Mouse (Mus musculus) monocyte, adult 2 months (primary cell): ENCODE data around the gene Cacna2d2.

Experiments used
- DNase-seq, 2 experiments: peaks; one replicate each; pipeline ENCODE4 v3.0.0; 2022; ENCODE audit warnings: low spot score in 2 of 2, low read depth in 1 of 2

Cacna2d2 gene

DNA sequence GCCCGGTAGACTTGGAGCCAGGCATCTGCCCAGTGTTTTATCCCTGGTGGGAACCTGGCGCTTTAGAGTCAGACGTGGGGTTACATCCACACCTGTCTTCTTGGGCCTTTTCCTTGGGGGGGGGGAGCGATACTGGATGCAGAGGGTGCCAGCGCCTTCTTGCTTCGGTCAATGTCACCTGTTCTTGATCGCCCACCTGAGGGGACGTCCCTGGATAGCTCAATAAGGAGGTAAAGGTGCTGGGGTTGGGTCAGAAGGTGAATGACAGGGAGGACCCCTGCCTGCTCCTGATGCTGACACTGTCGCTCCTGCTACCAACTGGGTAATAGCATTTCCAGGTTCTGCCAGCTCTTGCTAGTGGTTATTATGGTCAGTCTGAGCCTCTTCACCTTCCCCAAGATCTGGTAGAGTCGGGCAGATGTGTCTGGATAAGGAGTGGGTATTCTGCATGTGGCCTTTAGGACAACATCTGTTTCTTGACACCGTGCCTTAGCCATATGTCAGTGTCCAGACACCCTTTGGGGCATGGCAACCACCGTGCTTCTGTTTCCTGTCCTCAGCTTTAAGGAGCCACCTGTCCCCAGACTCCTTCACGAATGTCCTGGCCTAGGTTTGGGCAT, 1.4 kb downstream of the Cacna2d2 start:
- DNase-seq: no peak

DNA sequence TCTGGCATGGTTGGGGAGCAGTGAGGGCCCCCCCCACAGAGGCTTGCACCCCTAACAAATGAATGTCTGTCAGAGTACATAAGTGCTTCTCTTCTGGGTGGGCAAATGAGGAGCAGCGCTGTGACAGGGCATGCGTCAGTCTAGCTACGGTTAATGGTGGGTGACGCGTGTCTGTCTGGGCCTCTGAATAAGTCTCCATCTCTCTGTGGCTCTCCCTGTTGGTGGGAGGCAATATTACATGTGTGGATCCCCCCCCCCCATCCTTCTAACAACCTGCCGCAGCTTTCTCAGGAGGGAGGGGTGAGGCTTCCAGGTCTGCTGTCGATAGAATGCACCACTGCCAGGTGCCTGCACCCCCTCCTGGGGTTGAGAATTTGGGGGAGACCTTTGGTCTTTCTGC, 3.7 kb downstream of the Cacna2d2 start:
- no peak for DNase-seq

DNA sequence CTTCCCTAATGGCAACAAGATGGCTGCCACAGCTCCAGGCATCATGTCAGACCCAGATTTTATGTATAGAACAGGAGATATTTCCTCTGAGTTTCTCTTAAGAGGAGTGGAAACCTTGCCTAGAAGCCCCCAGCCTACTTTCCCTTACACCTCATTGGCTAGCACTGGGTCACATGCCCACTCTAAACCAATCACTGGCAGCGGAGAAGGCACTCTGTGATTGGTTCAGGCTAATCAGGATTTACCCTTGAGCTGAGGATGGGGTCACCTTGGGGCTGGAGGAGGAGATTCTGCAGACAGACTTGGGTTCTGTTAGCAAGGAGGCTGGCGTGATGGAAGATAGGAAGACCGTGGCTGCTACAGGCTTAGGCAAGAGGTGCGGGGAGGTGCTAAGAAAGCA, 10.0 kb downstream of the Cacna2d2 start:
- no peak for DNase-seq

- DNase-seq: no peak
These were observed 17.7 kb downstream of the Cacna2d2 start for GRCm38 (mm10) chr9:107417106-107417505.

GRCm38 (mm10) chr9:107419491-107420244, 20.3 kb downstream of the Cacna2d2 start:
- DNase-seq: no peak

DNA sequence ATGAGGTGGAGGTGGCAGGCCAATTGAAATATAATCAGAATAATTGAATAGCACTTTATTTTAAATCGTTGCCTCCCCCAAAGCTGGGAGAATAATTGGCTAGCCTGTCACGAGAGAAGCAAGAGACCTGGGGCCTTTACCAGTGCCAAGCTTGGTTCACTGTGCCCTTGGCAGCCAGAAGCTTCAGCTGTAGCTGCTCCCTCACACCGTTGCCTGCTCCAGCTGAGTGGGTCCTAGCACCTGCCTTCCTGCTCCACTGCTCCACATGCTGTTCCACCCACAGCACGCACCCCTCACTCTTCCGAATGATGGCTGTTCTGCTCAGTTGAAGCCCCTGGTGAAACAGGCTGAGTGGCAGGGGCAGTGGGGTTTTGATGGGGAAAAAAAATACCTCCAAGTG, 21.5 kb downstream of the Cacna2d2 start:
- DNase-seq: no peak

GRCm38 (mm10) chr9:107422878-107423277, 23.5 kb downstream of the Cacna2d2 start:
- no peak for DNase-seq

- no peak for DNase-seq
These were observed 25.2 kb downstream of the Cacna2d2 start for GRCm38 (mm10) chr9:107424485-107425175.

GRCm38 (mm10) chr9:107427876-107428275, 28.5 kb downstream of the Cacna2d2 start:
- DNase-seq: no peak

- DNase-seq: no peak
These were observed 29.2 kb downstream of the Cacna2d2 start for GRCm38 (mm10) chr9:107428451-107429186.

- DNase-seq: no peak
These were observed 31.0 kb downstream of the Cacna2d2 start for GRCm38 (mm10) chr9:107430445-107430844.

- DNase-seq: no peak
These were observed 33.1 kb downstream of the Cacna2d2 start for GRCm38 (mm10) chr9:107432546-107432945.

GRCm38 (mm10) chr9:107434851-107435250, 35.4 kb downstream of the Cacna2d2 start:
- DNase-seq: no peak

DNA sequence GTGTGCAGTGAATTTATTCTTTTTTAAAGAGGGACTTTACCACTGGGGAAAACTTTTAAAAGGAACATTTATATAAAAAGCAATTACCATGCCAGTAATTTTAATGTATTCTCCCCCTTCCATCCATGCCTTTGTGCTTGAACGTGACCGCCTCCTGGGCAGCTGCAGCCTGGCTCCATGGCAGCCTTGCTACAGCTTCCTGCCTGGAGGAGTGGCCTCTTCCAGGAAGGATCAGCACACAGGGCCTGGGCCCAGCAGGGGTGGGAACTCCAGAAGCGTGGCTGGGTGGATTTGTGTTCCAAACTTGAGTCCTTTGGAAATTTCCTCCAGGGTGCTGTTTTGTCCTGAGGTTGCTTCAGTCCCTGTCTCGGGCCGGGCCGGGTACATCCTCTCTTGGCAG, 35.9 kb downstream of the Cacna2d2 start:
- DNase-seq: no peak

- DNase-seq: no peak
These were observed 43.5 kb downstream of the Cacna2d2 start for GRCm38 (mm10) chr9:107442891-107443290.

DNA sequence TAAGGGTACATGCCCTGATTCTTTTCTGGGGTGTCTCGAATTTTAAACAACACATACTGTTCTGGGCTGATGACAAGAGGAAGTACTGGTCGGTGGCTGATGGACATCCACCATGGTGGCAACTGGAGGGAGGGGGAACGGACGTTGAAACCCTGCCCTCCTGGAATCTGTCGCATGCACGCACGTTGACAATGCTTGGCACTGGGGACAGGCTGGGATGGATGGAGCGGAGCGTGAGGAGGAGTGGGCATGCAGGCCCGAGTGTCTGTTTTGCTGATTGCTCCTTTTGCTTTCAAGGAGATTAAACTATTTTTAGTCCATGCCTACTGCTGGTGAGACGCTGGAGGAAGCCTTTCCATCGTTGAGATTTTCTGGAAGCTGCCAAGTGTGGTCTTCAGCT, 43.9 kb downstream of the Cacna2d2 start:
- DNase-seq: no peak

DNA sequence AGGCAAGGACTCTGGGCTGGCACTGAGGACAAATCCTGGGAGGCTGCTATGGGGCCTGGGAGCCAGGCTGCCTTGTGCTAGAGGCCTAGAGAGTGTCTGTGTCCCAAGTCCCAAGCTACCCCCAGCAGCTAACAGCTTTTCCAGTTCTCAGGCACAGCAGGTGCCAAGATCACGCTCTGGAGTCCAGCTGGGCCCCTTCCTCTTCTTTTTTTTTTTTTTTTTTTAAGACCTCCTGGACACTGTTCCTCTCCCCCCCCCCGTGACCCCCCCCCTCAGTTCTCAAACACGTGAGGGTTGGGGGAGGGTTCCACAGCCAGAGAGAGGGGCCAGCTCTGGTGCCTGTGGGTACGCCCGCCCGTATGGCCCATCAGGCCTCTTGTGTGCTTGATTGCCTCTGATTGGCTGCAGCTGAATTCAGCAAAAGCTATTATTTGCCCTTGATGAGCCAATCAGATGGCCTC, 45.6 kb downstream of the Cacna2d2 start:
- no peak for DNase-seq

- no peak for DNase-seq
These were observed 49.5 kb downstream of the Cacna2d2 start for GRCm38 (mm10) chr9:107448805-107449517.

- DNase-seq: no peak
These were observed 52.0 kb downstream of the Cacna2d2 start for GRCm38 (mm10) chr9:107451400-107451799.

DNA sequence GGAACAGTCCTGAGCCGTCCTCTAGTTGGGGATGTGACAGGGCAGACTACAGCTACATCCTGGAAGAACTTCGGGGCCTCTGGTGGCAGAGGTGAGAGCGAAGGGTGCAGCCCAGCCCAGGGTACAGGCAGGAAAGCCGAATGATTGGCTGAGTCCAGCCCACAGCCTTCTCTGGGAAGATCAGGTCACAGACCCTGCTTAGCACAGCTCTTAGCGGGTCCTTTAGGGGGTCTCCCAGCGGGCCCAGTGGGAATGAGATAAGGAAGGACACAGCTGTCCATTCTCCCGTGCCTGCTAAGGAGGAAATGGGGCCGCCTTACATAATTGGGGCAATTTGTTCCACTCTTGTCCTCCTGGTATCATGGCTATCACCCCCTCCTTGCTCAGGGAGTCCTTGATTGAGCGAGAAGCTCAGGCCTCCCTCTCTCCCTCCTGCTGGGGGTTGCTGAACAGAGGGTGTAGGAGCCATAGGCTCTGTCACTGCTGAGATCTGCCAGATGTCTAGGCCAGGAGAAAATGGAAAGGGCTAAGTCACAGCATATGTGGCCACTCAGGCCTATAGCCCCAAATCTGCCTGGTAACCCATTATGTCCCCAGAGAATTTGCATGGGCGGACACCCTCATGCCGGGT, 52.6 kb downstream of the Cacna2d2 start:
- no peak for DNase-seq
